Mouse (Mus musculus): ENCODE measurements around the gene Bach2.

Gene Bach2

GRCm38 (mm10) chr4:32330584-32331314 is 92.1 kb downstream of the Bach2 start:
- no peak for DNase-seq (ENCODE audit: low spot score in 2 of 2)

DNA sequence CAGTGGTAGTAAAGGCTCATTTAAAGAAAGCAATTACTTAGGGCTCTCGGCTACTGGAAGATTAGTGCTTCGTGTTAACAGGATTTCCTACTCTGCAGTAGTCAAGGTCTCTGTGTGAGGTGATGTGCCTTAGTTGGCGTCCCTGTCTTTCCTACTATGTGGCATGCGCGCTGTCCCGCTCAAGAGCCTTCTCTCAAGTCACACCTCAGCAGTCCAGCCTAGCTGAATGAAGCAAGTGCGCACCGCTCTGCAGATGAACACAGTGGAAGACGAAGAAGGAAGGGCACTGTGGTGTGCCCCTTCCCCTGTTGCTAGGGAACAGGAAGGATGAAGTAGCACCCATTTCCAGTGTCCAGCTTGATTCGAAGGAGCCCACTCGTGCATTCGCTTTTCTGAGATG is 93.4 kb downstream of the Bach2 start:
- no peak for DNase-seq (ENCODE audit: low spot score in 2 of 2)

- DNase-seq (ENCODE audit: low spot score in 2 of 2), result no peak
Observed at GRCm38 (mm10) chr4:32334131-32334530, 95.5 kb downstream of the Bach2 start.

DNA sequence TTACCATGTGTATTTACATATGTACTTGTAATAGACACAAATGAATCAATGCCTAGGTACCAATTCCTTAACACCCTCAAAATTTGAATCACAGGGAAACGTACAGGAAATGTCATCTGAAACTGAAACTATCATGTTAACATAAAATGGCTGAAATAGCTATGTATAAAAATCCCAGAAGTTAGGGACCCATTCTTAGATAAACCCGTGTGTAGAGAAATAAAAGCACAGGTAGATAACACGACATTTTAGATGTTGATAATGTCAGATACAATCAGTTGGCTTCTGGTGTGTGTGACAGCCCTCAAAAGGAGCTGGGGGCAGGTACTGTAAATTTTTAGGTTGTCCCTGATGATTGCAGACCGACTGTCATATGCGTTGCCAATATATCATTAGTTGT is 96.2 kb downstream of the Bach2 start:
- DNase-seq (ENCODE audit: low spot score in 2 of 2), result no peak

- DNase-seq (ENCODE audit: low spot score in 2 of 2), result peak in 1 of 2 experiments; percentile 29
Observed at GRCm38 (mm10) chr4:32335659-32336058, 97.1 kb downstream of the Bach2 start.

DNA sequence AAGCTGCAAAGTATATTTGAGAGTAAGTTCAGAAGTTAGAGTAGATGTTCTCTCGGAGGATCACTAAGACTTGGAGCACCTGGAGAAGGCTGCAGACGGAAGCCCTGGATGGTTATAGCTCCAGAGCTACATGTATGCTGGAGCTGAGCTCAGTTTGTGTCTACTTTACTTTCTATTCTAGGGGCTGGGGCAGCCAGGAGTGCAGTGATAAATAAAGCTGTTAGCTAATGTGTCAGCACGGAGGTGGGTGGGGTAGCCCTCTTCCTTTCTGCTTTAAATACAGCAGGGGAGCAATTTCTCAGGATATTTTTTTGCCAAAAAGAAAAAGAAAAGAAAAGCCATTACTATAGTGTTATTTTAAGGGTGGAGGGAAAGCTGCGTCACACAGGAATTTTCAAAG is 98.0 kb downstream of the Bach2 start:
- no peak for DNase-seq (ENCODE audit: low spot score in 2 of 2)

GRCm38 (mm10) chr4:32337638-32338037 is 99.0 kb downstream of the Bach2 start:
- DNase-seq (ENCODE audit: low spot score in 2 of 2), result peak in 1 of 2 experiments; percentile 45

DNA sequence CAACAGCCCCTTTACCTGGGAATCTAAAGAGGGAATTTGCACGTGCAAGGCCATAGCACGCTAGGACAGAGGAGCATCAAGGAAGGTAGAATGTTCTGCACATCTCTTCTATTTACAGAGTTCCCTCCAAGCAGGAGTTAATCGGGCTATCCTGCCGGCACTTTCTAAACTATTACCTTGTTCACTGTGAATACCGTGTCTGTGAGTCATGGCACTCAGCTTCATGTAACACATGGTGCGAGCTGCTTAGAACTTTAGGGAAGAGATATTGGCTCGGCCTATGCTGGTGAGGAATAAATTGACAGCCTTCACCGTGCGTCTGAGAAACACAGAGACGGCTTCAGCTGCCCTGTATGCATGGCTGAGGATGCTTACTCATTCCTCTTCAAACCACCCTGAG is 99.8 kb downstream of the Bach2 start:
- DNase-seq (ENCODE audit: low spot score in 2 of 2), result no peak

- no peak for DNase-seq (ENCODE audit: low spot score in 2 of 2)
Observed at GRCm38 (mm10) chr4:32340844-32341243, 102.2 kb downstream of the Bach2 start.

DNA sequence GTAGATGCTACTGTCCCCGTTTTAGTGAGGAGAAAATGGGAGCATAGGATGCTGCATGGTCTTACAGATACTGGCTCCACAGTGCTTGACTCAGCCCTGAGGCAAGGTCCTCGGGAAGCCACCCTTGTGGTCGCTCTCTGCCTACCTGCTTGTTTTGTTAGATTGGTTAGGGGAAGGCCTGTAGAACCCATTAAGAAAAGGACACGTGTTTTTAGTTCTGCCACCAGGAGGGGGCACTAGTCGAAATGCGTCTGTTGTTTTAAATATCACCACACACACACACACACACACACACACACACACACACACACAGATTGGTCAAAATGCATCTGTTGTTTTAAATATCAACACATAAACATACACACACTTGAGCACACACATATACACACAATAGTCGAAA is 103.7 kb downstream of the Bach2 start:
- DNase-seq (ENCODE audit: low spot score in 2 of 2), result peak in 1 of 2 experiments; percentile 56

GRCm38 (mm10) chr4:32343256-32344165 is 104.9 kb downstream of the Bach2 start:
- peak in 1 of 2 experiments; percentile 27 for DNase-seq (ENCODE audit: low spot score in 2 of 2)

DNA sequence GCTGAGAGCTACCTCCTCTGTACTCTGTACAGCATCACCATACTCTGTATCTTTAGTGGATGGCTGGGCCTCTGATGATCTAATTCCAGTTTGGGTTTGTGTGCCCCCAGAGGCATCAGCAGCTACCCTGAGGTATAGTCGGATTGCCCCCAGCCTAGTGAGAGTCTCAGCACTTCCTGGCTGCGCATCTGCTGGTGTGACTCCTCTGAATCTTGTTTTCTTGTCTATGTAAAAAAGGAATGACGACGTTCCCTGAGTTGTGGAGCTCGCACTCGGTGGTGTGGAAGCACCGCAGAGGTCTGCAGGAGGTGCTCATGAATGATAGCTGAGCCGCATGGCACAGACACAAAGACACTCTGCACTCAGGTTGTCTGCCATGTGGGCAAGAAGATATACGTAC is 105.7 kb downstream of the Bach2 start:
- DNase-seq (ENCODE audit: low spot score in 2 of 2), result no peak

GRCm38 (mm10) chr4:32347202-32347601 is 108.6 kb downstream of the Bach2 start:
- DNase-seq (ENCODE audit: low spot score in 2 of 2), result no peak

GRCm38 (mm10) chr4:32347711-32348110 is 109.1 kb downstream of the Bach2 start:
- no peak for DNase-seq (ENCODE audit: low spot score in 2 of 2)

- DNase-seq (ENCODE audit: low spot score in 2 of 2), result no peak
Observed at GRCm38 (mm10) chr4:32349361-32349760, 110.8 kb downstream of the Bach2 start.

GRCm38 (mm10) chr4:32351236-32351635 is 112.6 kb downstream of the Bach2 start:
- no peak for DNase-seq (ENCODE audit: low spot score in 2 of 2)

DNA sequence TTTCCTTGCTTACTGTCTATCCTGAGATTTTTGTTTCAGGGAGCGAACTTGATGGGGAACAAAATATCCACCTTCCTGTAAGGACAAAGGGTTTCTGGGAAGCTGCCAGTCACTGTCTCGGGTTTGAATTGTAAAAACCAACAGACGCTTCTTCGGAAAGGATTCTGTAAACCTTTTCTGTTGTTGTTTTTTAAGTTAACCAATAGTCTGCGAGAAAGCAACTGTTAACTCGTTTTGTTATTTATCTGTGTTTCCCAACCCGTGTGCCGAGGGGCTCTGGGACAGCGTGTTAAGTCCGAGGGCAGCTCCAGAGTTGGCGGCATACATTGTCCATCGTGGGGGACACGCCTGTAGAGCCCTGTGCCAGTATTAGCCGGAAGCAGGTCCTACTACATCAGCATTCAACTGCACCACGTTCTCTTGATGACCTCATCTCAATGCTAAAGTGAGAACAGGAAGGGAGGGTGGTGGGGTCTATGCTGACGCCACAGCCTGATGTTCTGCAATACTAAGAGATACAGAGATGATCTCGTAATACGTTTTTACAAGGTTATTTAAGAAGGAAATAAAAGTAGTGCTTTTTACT is 113.2 kb downstream of the Bach2 start:
- DNase-seq (ENCODE audit: low spot score in 2 of 2), result no peak

- DNase-seq (ENCODE audit: low spot score in 2 of 2), result no peak
Observed at GRCm38 (mm10) chr4:32352442-32352841, 113.8 kb downstream of the Bach2 start.

- no peak for DNase-seq (ENCODE audit: low spot score in 2 of 2)
Observed at GRCm38 (mm10) chr4:32352842-32353241, 114.2 kb downstream of the Bach2 start.

DNA sequence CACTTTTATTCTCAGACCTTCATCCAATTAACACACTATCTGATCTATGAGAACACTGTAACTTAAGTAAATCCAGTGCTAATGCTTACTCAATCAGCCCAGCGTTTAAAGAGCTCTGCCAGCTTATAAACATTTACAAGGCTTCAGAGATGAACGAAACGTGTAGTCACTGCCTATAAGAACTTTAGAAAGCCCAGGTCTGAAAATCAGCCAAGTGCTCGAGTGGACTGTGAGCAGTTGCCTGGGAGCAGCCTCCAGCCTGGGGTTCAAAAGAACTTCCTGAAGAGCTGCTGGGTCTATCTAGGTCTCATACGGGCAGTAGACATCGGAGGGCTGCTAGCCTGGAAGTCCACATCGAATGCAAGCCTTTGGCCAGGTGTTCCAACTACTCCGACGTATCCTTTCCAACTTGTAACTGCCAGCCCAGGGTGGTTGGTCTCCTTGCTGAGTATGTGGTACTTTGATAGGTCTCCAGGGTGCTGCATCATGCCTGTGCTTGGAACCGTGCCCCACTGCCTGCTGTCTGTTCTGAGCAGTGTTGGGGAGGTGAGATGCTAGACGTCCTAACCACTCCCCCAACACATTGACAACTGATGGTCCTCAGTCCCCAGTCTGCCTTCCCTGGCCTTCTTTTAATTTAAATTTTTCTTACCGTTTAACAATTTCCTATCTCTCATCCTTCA is 117.5 kb downstream of the Bach2 start:
- DNase-seq (ENCODE audit: low spot score in 2 of 2), result no peak

DNA sequence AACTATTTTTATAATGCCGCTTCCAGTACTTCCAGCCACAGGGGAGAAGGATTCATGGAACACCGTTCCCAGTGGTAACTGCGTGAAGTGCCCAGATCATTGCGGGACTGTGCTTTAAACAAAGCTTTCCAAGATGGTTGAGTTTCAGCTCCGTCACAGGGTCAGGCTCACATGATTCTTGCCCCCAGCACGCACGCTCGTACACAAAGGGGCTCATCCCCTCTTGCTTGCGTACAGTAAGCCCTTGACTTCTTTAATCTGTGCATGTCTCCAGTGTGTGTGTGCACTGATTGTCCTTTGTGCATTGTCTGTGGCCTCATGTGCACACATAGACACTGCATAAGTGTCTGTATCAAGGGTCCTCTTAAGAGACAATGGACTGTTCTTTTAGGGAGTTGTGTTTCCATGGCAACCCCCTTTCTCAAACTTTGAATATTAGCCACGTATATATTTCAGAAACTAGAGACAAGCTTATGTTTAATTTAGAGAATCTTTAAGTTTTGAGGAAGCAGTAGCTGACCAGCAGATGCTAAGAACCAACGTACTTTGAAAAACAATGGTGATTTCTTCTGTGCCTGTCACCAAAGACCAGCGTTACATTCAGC is 119.5 kb downstream of the Bach2 start:
- no peak for DNase-seq (ENCODE audit: low spot score in 2 of 2)

Measured in spleen, postnatal 10 days (tissue).